Mouse (Mus musculus): ENCODE data around the gene Mccc1. TPM values are rescaled to one million over a fixed set of nuclear protein-coding genes. Genes with fewer than 3 reads are reported as not detected.
A peak's percentile ranks its signal among the peaks of the same experiment; 100 is the strongest.

The Mccc1 gene
- polyA plus RNA-seq, 1 experiment from 2014 or later: 35.7 TPM

GRCm38 (mm10) chr3:35932735-35933404, 67.6 kb downstream of the Mccc1 start:
- 1% methylated on average over 22 of the region's 73 CpGs for WGBS
- no peaks in the 10 kb centered on the region for H3K27me3 ChIP-seq (ENCODE audit: control insufficient read depth, insufficient read depth, low read length)
- H3K4me3 ChIP-seq (ENCODE audit: low read depth, low read length): peak overlapping the region; percentile 74
- peak overlapping the region; percentile 87 for H3K27ac ChIP-seq (ENCODE audit: low read depth, low read length)
- H3K36me3 ChIP-seq (ENCODE audit: control insufficient read depth, insufficient read depth, low read length): no peaks in the 10 kb centered on the region
- no peaks in the 10 kb centered on the region for H3K4me1 ChIP-seq (replicated peaks; ENCODE audit: control insufficient read depth, insufficient read depth, low read length)
- peak; percentile 93 for ATAC-seq (ENCODE audit: low FRiP score)
- peak overlapping the region; percentile 69 for H3K4me2 ChIP-seq (replicated peaks; ENCODE audit: low read depth, low read length)
- H3K9ac ChIP-seq (ENCODE audit: low read depth, low read length): peak overlapping the region; percentile 94
- no peaks in the 10 kb centered on the region for H3K9me3 ChIP-seq (ENCODE audit: control insufficient read depth, low read length)
- peak; percentile 88 for DNase-seq (ENCODE audit: low spot score)

DNA sequence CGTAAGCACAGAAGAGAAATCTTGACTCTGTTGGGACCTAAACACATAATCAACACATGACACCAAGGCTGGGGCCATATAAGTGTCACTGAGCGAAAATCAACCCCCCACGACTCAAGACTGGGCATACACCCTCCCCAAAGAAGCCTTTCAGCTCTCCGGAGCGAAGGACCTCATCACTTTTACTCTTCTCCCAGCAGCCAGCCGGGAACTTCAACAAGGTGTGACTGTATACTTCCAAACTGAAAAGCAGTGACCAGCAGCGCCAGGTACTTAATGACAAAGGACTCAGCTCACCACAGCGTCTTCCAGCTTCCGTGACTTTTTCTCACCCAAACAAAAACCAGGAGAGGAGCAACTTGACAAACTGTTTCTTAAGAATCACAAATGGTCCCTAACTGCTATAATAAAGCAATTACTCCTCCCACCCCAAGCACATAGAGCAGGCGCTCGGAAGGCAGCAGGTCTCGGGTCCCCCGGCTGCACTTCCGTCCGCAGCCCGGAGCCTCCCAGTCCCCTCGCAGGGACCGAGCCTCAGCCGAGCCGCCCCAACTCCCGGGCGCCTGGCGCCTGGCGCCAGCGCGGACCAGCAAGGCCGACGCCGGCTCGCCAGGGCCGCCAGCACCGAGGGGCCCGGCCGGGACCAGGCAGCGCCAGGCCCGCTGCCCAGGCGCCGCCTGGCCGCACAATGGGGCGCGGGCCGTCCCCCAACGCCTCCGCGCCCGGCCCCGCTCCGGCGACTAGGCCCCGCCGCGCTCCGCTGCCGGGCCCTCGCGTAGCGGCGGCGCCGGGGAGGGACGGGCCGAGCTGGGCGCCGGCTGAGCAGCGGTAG, 68.4 kb downstream of the Mccc1 start:
- Histone ChIP-seq H3K27ac (ENCODE audit: low read depth, low read length) (peak overlapping the region; percentile 87), H3K4me3 (ENCODE audit: low read depth, low read length) (peak overlapping the region; percentile 74), H3K36me3 (ENCODE audit: control insufficient read depth, insufficient read depth, low read length) (no peaks in the 10 kb centered on the region), H3K27me3 (ENCODE audit: control insufficient read depth, insufficient read depth, low read length) (no peaks in the 10 kb centered on the region), H3K9me3 (ENCODE audit: control insufficient read depth, low read length) (no peaks in the 10 kb centered on the region), H3K4me1 (replicated peaks; ENCODE audit: control insufficient read depth, insufficient read depth, low read length) (no peaks in the 10 kb centered on the region), H3K9ac (ENCODE audit: low read depth, low read length) (peak overlapping the region; percentile 94), H3K4me2 (replicated peaks; ENCODE audit: low read depth, low read length) (peak overlapping the region; percentile 69)
- peak; percentile 64 for DNase-seq (ENCODE audit: low spot score)
- ATAC-seq (ENCODE audit: low FRiP score): peak; percentile 79
- under 1% methylated on average over 35 of the region's 65 CpGs for whole genome bisulfite sequencing

- Histone ChIP-seq H3K9me3 (ENCODE audit: control insufficient read depth, low read length) (no peaks in the 10 kb centered on the region), H3K36me3 (ENCODE audit: control insufficient read depth, insufficient read depth, low read length) (no peaks in the 10 kb centered on the region), H3K27me3 (ENCODE audit: control insufficient read depth, insufficient read depth, low read length) (no peaks in the 10 kb centered on the region), H3K27ac (ENCODE audit: low read depth, low read length) (no peak overlapping the region), H3K4me1 (replicated peaks; ENCODE audit: control insufficient read depth, insufficient read depth, low read length) (no peaks in the 10 kb centered on the region), H3K9ac (ENCODE audit: low read depth, low read length) (peak overlapping the region; percentile 94; the same call in 1 of the 2 replicates), H3K4me2 (replicated peaks; ENCODE audit: low read depth, low read length) (peak overlapping the region; percentile 69), H3K4me3 (ENCODE audit: low read depth, low read length) (peak overlapping the region; percentile 74)
- DNase-seq (ENCODE audit: low spot score): peak; percentile 22
- 38% methylated on average over 7 of the region's 7 CpGs for WGBS
- no peak for ATAC-seq (ENCODE audit: low FRiP score)
Measured at GRCm38 (mm10) chr3:35931359-35931758, 69.1 kb downstream of the Mccc1 start.

- H3K27me3 ChIP-seq (ENCODE audit: control insufficient read depth, insufficient read depth, low read length): no peaks in the 10 kb centered on the region
- H3K4me3 ChIP-seq (ENCODE audit: low read depth, low read length): no peak overlapping the region
- H3K4me1 ChIP-seq (replicated peaks; ENCODE audit: control insufficient read depth, insufficient read depth, low read length): no peaks in the 10 kb centered on the region
- no peak overlapping the region for H3K9ac ChIP-seq (ENCODE audit: low read depth, low read length)
- H3K9me3 ChIP-seq (ENCODE audit: control insufficient read depth, low read length): no peaks in the 10 kb centered on the region
- no peak for DNase-seq (ENCODE audit: low spot score)
- H3K4me2 ChIP-seq (replicated peaks; ENCODE audit: low read depth, low read length): no peak overlapping the region
- 77% methylated on average over 8 of the region's 8 CpGs for WGBS
- no peak overlapping the region for H3K27ac ChIP-seq (ENCODE audit: low read depth, low read length)
- no peak for ATAC-seq (ENCODE audit: low FRiP score)
- no peaks in the 10 kb centered on the region for H3K36me3 ChIP-seq (ENCODE audit: control insufficient read depth, insufficient read depth, low read length)
Measured at GRCm38 (mm10) chr3:35929831-35930230, 70.6 kb downstream of the Mccc1 start.

- no peak overlapping the region for H3K4me2 ChIP-seq (replicated peaks; ENCODE audit: low read depth, low read length)
- H3K4me1 ChIP-seq (replicated peaks; ENCODE audit: control insufficient read depth, insufficient read depth, low read length): no peaks in the 10 kb centered on the region
- no peak overlapping the region for H3K4me3 ChIP-seq (ENCODE audit: low read depth, low read length)
- no peak for ATAC-seq (ENCODE audit: low FRiP score)
- DNase-seq (ENCODE audit: low spot score): no peak
- H3K27ac ChIP-seq (ENCODE audit: low read depth, low read length): no peak overlapping the region
- no peak overlapping the region for H3K9ac ChIP-seq (ENCODE audit: low read depth, low read length)
- H3K9me3 ChIP-seq (ENCODE audit: control insufficient read depth, low read length): no peaks in the 10 kb centered on the region
- no peaks in the 10 kb centered on the region for H3K27me3 ChIP-seq (ENCODE audit: control insufficient read depth, insufficient read depth, low read length)
- 82% methylated on average over 3 of the region's 3 CpGs for WGBS
- H3K36me3 ChIP-seq (ENCODE audit: control insufficient read depth, insufficient read depth, low read length): no peaks in the 10 kb centered on the region
Measured at GRCm38 (mm10) chr3:35929406-35929805, 71.1 kb downstream of the Mccc1 start.

DNA sequence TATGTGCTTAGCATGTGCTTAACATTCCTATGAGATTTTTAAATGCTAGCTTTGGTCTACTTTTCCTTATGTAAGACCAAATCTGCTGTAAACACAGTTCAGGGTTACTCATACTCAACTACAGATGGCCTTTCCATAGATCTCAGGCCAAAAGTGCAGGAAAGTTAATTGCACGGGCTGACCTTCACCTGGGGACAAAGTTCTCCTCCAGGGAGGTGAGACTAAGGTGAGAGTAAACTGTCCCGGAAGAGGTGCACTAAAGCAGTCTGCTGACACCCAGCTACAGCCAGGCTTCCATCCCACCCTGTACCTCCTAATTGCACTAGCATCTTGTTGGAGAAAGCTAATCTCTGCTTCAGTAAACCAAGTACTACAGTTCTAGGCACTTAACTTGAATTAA, 74.6 kb downstream of the Mccc1 start:
- ATAC-seq (ENCODE audit: low FRiP score): no peak
- no peak for DNase-seq (ENCODE audit: low spot score)
- H3K9me3 ChIP-seq (ENCODE audit: control insufficient read depth, low read length): no peaks in the 10 kb centered on the region
- H3K9ac ChIP-seq (ENCODE audit: low read depth, low read length): no peak overlapping the region
- 82% methylated on average over 2 of the region's 2 CpGs for WGBS
- no peak overlapping the region for H3K27ac ChIP-seq (ENCODE audit: low read depth, low read length)
- no peaks in the 10 kb centered on the region for H3K27me3 ChIP-seq (ENCODE audit: control insufficient read depth, insufficient read depth, low read length)
- no peaks in the 10 kb centered on the region for H3K4me1 ChIP-seq (replicated peaks; ENCODE audit: control insufficient read depth, insufficient read depth, low read length)
- H3K4me3 ChIP-seq (ENCODE audit: low read depth, low read length): no peak overlapping the region
- no peak overlapping the region for H3K4me2 ChIP-seq (replicated peaks; ENCODE audit: low read depth, low read length)
- H3K36me3 ChIP-seq (ENCODE audit: control insufficient read depth, insufficient read depth, low read length): no peaks in the 10 kb centered on the region

DNA sequence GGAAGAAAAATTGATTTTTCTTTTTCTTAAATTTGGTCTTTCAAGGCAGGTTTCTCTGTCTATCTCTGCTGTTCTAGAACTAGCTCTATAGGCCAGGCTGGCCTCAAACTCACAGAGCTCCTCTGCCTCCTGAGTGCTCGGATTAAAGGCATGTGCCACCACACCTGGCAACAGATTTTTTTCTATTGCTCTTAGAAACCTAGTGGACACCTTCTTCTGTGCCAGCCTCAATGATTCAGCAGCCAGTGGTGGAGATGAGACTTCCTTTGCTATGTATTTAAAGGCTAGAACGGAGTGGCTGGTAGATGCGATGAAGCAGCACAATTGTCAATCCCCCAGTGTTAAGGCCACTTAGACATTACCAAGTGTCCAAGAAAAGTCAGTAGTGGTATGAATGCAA, 76.5 kb downstream of the Mccc1 start:
- Histone ChIP-seq H3K4me2 (replicated peaks; ENCODE audit: low read depth, low read length) (no peak overlapping the region), H3K4me3 (ENCODE audit: low read depth, low read length) (no peak overlapping the region), H3K27me3 (ENCODE audit: control insufficient read depth, insufficient read depth, low read length) (no peaks in the 10 kb centered on the region), H3K27ac (ENCODE audit: low read depth, low read length) (no peak overlapping the region), H3K4me1 (replicated peaks; ENCODE audit: control insufficient read depth, insufficient read depth, low read length) (no peaks in the 10 kb centered on the region), H3K9me3 (ENCODE audit: control insufficient read depth, low read length) (no peaks in the 10 kb centered on the region), H3K9ac (ENCODE audit: low read depth, low read length) (no peak overlapping the region), H3K36me3 (ENCODE audit: control insufficient read depth, insufficient read depth, low read length) (no peaks in the 10 kb centered on the region)
- ATAC-seq (ENCODE audit: low FRiP score) (no peak), DNase-seq (ENCODE audit: low spot score) (no peak)
- 83% methylated on average over 3 of the region's 3 CpGs for WGBS

- H3K36me3 ChIP-seq (ENCODE audit: control insufficient read depth, insufficient read depth, low read length): no peaks in the 10 kb centered on the region
- no peak for ATAC-seq (ENCODE audit: low FRiP score)
- 69% methylated on average over 7 of the region's 7 CpGs for WGBS
- no peaks in the 10 kb centered on the region for H3K9me3 ChIP-seq (ENCODE audit: control insufficient read depth, low read length)
- H3K27ac ChIP-seq (ENCODE audit: low read depth, low read length): no peak overlapping the region
- no peak for DNase-seq (ENCODE audit: low spot score)
- H3K4me3 ChIP-seq (ENCODE audit: low read depth, low read length): no peak overlapping the region
- H3K4me2 ChIP-seq (replicated peaks; ENCODE audit: low read depth, low read length): no peak overlapping the region
- H3K4me1 ChIP-seq (replicated peaks; ENCODE audit: control insufficient read depth, insufficient read depth, low read length): no peaks in the 10 kb centered on the region
- H3K9ac ChIP-seq (ENCODE audit: low read depth, low read length): no peak overlapping the region
- no peaks in the 10 kb centered on the region for H3K27me3 ChIP-seq (ENCODE audit: control insufficient read depth, insufficient read depth, low read length)
Measured at GRCm38 (mm10) chr3:35923495-35923894, 77.0 kb downstream of the Mccc1 start.

GRCm38 (mm10) chr3:35922522-35922921, 78.0 kb downstream of the Mccc1 start:
- Histone ChIP-seq H3K27me3 (ENCODE audit: control insufficient read depth, insufficient read depth, low read length) (no peaks in the 10 kb centered on the region), H3K9me3 (ENCODE audit: control insufficient read depth, low read length) (no peaks in the 10 kb centered on the region), H3K4me3 (ENCODE audit: low read depth, low read length) (no peak overlapping the region), H3K4me2 (replicated peaks; ENCODE audit: low read depth, low read length) (no peak overlapping the region), H3K27ac (ENCODE audit: low read depth, low read length) (no peak overlapping the region), H3K36me3 (ENCODE audit: control insufficient read depth, insufficient read depth, low read length) (no peaks in the 10 kb centered on the region), H3K9ac (ENCODE audit: low read depth, low read length) (no peak overlapping the region), H3K4me1 (replicated peaks; ENCODE audit: control insufficient read depth, insufficient read depth, low read length) (no peaks in the 10 kb centered on the region)
- no peak for DNase-seq (ENCODE audit: low spot score)
- ATAC-seq (ENCODE audit: low FRiP score): no peak
- WGBS: 86% methylated on average over 4 of the region's 4 CpGs
